Mouse (Mus musculus): ENCODE results near the gene Tnk2.
"Not testable (repeated sequence)": the region's sequence is repeated elsewhere in the genome, so short reads cannot be mapped to it uniquely, and the experiment has no call there.

Tnk2 gene

GRCm38 (mm10) chr16:32636331-32636730 is 7.3 kb upstream of the Tnk2 start:
- no peak for DNase-seq (ENCODE audit: low spot score)

DNA sequence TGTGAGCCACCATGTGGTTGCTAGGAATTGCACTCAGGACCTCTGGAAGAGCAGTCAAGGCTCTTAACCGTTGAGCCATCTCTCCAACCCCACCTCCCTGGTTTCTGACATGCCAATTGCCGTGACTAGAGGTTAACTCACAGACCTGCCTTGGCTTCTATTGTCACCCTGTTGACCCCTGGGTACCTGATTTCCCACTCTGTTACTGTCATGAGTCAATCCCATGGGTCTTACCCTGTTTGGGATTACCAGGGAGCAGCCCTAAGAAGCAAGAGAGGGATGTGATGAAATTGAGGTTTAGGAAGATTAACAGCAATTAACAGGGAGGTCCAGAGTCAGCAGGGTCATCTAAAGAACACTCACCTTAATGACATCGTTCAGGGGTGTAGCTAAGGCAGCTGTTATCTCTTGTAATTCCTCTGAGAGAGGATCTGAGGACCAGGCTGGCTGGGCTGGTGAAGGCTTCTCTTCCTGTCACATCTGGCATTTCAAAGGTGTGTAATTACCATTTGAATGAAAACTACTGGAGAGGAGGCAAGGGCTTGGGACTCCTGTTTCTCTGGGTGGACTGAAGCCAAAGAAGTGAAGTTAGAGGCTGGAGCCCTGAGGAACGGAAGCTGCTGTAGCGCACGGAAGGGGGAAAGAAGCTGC is 6.7 kb upstream of the Tnk2 start:
- DNase-seq (ENCODE audit: low spot score): no peak

- peak; percentile 72 for DNase-seq (ENCODE audit: low spot score)
Observed at GRCm38 (mm10) chr16:32638476-32638875, 5.2 kb upstream of the Tnk2 start.

- DNase-seq (ENCODE audit: low spot score): no peak
Observed at GRCm38 (mm10) chr16:32640096-32640495, 3.6 kb upstream of the Tnk2 start.

GRCm38 (mm10) chr16:32640683-32641082 is 3.0 kb upstream of the Tnk2 start:
- not testable (repeated sequence) for DNase-seq (ENCODE audit: low spot score)

DNA sequence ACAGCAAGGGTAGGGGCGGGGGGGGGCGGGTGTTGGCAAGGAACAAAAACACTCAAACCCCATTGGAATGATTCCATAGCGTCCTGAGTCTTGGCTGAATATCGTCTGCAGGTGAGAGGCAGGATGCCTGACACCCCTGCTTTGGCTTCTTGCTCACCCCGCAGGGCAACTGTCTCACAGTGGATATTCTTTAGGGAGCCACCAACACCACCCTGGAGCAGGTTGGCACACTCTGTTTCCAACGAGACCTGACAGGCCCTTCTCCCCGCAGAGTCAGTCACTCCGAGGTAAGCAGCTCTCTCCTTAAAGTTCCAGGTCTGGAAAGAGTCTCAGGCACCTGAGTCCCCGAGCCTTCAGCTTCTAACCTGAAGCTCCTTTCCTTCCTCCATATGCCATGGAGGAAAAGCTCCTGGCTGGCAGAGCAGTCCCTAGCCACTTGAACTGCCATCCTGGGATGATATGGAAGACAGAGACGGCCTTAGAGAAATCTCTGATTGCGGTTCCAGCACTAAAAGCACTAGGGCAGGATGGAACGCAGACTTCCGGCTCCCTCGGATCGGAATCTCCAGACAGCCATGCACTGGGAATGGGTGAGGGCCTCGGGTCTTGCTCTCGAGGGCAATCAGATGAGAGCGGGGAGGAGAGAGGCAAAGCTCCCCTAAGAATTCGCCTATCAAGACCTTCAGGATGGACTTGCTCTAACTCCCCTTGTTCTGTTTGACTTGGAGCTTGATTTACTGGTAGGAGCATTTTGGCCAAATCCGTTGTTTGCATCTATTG is 2.0 kb upstream of the Tnk2 start:
- no peak for DNase-seq (ENCODE audit: low spot score)

- no peak for DNase-seq (ENCODE audit: low spot score)
Observed at GRCm38 (mm10) chr16:32642280-32642679, 1.4 kb upstream of the Tnk2 start.

DNA sequence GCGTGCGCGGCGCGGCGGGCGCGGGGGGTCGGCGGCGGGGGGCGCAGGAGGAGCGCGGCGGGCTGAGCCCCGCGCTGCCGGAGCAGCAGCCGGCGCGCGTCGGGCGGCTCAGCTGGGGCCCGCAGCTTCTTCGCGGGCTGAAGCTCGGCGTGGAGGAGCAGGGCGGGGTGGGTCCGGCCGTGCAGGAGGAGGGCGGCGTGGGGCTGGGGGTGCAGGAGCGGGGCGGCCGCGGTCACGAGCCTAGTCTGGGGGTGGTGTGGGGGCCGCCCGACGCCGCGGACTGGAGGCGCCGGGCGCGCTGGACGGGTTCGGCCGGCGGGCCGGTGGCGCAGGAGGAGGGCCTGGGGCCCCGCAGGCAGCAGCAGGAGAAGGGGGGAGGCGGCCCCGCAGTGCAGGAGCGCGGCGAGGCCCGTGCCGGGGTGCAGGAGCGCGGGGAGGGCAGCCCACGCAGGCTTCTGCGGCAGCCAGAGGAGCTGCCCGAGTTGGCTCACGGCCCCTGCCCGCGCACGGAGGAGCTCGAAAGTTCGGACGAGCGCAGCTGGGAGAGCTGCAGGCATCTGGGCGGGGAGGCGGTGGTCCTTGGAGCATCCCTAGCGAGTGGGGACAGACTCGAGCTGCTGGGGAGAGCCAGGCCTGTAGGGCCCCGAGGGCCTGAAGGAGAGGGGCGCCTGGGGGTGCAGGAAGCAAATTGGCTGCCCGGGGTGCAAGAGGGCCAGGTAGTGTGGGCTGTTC is 561 bp downstream of the Tnk2 start:
- DNase-seq (ENCODE audit: low spot score): no peak

DNA sequence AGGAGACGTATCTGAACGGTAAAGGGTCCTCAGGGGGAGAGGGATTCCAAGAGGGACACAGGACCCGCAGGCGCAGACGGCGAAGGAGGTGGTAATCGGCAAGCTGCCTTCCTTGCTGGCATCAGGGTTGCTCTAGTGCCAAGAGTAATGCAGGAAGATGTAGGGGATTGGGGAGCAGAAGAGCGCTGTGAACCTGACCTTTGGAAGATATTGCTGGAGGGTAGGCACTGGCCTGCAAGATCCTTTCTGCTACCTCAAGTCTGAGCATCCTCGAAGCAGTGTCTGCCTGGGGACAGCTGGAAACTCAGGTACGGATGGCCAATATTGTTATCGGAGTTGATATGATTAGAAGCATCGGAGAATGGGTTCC is 1.1 kb downstream of the Tnk2 start:
- no peak for DNase-seq (ENCODE audit: low spot score)

DNA sequence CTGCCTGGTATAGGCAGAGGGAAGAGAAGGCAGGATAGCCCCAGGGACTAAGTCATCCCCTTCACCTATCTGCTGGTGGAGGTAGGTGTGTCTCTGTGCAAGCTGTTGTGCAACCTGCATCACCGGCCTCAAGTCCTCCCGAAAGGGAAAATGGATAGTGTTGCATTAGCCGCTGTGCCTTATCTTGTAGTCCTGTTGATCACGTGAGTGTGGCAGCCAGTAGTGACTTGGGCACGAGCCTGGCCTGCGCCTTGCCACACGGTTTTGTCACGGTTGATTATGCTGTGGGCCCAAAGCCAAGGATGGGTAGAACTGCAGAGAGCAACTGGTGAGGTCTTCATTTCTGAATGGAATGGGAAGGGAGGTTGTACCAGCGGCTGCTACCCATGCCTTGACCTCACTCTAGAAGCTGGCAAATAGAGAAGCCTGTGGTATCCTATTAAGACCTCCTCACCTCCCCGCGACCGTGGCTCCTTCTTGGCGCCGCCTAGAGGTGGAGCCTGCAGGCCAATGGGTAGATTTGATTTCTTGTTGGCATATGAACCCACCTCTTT is 1.8 kb downstream of the Tnk2 start:
- no peak for DNase-seq (ENCODE audit: low spot score)

DNA sequence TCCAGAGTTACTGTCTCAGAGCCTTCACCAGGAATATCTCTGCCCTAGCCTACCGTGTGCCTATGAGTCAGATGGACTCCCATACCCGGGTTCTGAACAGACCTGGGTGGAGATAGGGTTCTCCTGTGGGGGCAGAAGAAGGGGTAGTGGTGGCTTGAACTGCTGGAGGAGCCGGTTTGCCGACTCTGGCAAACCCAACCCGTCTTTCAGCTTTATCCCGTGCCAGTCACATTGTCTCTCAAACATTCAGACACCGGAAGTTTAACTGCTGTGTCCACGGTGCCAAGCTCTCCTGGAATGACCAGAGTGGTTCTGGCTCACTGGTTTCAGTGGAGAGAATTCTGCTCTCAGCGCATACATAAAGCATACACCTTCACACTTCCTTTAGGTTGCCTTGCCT is 2.3 kb downstream of the Tnk2 start:
- DNase-seq (ENCODE audit: low spot score): no peak

DNA sequence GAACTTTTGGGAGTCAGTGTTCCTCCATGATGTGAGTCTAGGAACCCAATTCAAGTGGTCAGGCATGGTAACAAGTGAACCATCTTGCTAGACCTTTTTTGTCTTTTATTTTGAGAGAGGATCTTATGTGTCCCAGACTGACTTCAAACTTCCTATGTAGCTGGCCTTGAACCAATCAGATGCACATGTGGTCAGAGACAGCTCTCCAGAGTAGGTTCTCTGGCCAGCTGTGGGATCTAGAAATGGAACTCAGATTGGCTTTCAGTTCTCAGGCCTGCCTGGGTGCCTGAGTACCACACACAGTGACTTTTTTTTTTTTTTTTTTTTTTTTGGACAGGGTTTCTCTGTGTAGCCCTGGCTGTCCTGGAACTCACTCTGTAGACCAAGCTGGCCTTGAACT is 4.0 kb downstream of the Tnk2 start:
- DNase-seq (ENCODE audit: low spot score): no peak

DNA sequence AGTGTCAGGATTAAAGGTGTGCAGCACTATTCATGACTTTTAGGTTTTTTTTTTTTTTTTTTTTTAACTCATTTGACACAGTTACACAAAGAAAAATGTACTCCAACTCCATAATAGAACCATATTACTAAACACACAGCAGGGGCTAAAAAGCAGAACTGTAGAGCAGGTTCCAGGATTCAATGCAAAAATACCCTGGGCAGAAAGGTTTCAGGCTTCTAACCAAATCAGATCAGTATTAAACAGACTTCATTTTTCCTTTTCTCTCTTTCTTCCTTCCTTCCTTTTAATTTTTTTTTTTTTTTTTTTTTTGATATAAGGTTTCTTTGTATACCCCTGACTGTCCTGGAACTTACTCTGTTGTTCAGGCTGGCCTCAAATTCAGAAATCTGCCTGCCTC is 6.8 kb downstream of the Tnk2 start:
- no peak for DNase-seq (ENCODE audit: low spot score)

DNA sequence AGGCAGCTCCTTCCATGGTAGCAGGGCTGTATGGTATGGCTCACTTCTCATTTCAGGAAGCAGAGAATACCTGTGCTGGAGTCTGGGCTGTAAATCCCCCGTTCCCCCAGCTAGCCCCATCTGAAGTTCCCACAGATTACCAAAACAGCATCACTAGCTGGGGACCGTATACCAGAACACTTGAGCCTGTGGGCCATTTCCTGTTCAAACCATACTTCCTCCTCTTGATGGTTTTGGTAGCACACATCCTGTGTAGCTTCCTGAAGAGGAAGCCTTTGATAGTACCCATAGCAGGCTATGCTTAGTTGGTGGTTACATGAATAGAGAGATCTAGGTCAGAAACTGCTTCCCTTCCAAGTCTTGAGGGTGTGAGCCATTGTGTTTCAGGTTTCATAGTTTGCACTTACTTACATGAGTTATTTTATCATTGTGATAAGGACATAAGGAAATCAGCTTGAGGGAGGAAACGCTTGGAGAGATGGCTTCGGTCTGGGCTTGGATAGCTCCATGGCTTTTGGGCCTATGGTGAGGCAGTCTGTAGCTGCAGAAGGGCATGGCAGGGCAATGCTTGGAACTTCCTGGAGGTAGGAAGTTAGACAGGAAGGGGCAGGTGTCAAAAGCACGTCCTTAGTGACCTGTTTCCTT is 7.4 kb downstream of the Tnk2 start:
- no peak for DNase-seq (ENCODE audit: low spot score)

DNA sequence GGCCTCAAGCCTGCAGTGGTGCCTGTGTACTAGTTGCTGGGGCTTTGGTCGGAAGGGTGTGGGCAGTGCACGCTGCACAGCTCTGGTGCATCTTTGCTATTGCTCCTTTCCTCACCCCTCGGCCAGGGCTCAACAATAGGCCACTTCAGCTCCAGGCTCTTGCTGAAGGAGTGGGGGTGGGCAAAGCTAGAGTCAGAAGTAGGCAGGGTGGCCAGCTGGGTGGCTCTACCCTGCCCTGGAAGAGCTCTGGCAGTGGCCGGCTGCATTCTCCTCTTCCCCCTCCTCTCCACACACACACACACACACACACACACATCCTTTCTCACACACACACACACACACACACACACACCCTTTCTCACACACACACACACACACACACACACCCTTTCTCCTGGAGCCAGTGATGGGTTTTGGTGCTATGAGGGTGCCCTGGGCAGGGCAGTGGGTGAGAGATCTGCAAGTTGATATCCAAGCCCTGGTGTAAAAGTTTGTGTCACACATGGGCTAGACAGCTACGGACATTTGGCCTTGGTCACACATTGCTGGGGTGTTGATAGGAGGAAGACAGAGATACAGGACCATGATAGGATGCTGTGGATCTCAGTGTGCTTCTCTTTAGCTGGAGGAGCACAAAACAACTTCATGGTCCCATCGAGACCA is 10.5 kb downstream of the Tnk2 start:
- no peak for DNase-seq (ENCODE audit: low spot score)

DNA sequence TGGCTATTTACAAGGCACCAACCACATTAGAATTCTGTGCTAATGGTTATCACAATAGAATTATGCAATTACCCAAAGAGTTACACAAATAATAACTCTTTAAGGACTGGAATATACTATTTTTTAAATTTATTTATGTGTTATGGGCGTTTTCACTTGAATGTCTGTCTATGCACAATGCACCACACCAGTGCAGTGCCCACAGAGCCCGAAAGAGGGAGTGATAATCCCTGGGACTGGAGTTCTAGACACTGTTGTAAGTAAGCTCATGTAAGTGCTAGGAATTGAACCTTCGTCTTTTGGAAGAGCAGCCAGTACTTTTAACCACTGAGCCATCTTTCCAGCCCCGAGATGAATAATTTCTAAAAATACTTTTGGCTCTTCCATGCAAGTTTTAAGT is 11.9 kb downstream of the Tnk2 start:
- DNase-seq (ENCODE audit: low spot score): no peak

DNA sequence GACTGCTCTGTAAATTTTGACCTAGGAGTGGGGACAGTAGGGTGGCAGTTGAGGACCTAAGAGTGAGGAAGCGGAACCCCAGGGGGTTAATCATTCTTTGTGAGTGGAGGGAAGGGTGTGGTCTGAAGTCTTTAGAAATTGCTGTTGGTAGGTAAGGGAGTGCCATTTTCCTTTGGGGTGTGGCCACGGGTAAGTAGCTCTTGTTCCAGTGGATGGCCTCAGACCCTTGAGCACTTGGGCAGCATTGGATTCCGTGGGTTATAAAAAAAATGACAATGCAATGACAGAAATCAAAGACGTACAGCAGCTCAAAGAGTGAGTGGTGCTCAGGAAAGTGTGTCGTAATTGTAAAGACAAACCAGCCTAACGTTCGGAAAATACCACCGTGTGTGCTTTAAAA is 12.6 kb downstream of the Tnk2 start:
- no peak for DNase-seq (ENCODE audit: low spot score)

DNA sequence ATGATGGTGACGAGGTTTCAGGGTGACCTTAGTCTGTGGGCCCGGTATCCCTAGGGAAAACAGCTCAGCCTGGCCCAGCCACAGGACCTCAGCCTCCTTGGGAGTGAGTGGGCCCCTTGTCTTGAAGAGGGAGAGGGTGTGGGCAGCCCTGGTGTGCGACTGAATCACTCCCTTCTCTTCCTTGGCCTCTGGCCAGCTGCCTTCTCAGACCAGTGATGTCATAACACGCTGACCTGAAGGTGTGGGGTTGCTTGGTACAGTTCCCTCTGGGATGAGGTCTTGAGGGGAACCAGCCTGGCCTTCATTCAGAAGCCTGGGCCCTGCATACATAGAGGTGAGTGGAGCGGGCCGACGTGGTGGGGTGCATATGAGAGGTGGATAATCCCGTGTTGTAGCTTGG is 13.1 kb downstream of the Tnk2 start:
- no peak for DNase-seq (ENCODE audit: low spot score)

DNA sequence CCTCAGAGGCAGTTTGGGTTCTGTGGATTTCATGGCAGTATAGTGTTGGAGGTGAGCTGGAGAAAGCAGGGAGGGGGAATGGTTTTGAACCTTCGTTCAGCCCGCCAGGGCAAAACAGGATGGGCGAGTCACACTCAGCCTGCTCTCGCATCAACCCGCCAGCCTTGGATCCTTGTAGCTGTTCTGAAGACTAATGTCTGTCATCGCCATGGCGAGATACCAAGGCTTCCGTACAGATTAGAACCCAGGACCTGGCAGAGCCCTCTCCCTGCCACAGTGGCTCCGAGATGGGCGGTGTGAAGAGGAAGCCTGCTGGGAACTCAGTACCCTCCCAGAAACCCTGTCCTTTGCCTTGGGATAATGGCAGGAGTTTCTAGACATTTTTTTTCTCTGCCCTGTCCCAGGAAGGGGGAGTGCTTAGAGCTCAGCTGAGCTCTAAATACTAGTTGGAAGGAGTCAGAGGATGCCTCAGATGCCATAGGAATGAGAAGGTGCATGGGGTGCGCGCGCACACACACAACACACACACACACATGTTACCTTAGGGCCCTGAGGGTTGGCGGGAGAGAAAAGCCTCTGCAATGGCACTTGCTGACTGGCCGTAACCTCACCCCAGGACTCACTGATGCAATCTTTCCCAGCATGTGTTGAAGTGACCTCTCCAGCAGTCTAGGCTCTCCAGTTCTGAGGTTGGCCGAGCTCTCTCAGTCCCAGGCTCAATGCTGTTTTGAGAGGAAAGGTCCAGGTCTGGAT is 14.0 kb downstream of the Tnk2 start:
- no peak for DNase-seq (ENCODE audit: low spot score)

- DNase-seq (ENCODE audit: low spot score): no peak
Observed at GRCm38 (mm10) chr16:32658743-32659171, 15.1 kb downstream of the Tnk2 start.

DNA sequence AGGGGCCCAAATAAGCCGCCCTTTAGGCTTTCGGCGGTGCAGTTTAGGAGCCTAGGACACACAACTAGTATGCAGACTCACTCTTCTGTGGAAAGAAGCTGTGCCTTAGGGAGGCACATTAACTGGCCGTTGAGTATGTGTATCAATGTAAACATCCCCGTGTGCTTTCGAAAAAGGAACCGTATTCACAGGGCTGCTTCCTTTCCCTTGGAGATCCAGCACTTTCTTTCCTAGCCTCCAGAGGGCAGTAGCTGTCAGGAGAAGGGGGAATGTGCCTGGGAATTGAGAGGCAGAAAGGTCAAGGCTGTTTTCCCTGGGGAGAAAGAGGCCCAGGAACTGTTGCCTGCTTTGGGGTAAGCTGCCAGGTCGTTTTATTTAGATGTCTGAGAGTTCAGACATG is 15.7 kb downstream of the Tnk2 start:
- DNase-seq (ENCODE audit: low spot score): no peak

All from left cerebral cortex, adult 11 months (tissue).